Mouse (Mus musculus): Measurements from ENCODE around the gene Unc13b.

Unc13b gene

GRCm38 (mm10) chr4:43058753-43059654 is at the start of gene Unc13b:
TSS of gene Unc13b (plus strand) at chr4:43058953.
- in situ Hi-C loops (cut with MseI, MboI), result no loop called here

- in situ Hi-C loops (cut with MseI, MboI), result no loop called here
These were observed 48.4 kb upstream of the Unc13b start, which contains the start of gene Fancg for GRCm38 (mm10) chr4:43010161-43011038. TSS of gene Fancg (minus strand) at chr4:43010506.

- in situ Hi-C loops (cut with MseI, MboI), result no loop called here
These were observed 46.7 kb upstream of the Unc13b start for GRCm38 (mm10) chr4:43012091-43012490.

GRCm38 (mm10) chr4:43018156-43018555 is 40.6 kb upstream of the Unc13b start:
- in situ Hi-C loops (cut with MseI, MboI), result no loop called here

GRCm38 (mm10) chr4:43019176-43019575 is 39.6 kb upstream of the Unc13b start:
- in situ Hi-C loops (cut with MseI, MboI), result no loop called here

GRCm38 (mm10) chr4:43019641-43020465 is 38.9 kb upstream of the Unc13b start:
- in situ Hi-C loops (cut with MseI, MboI), result no loop called here

GRCm38 (mm10) chr4:43020876-43021275 is 37.9 kb upstream of the Unc13b start:
- in situ Hi-C loops (cut with MseI, MboI), result no loop called here

GRCm38 (mm10) chr4:43021341-43021740 is 37.4 kb upstream of the Unc13b start:
- in situ Hi-C loops (cut with MseI, MboI), result no loop called here

GRCm38 (mm10) chr4:43024673-43025072 is 34.1 kb upstream of the Unc13b start:
- in situ Hi-C loops (cut with MseI, MboI), result no loop called here

GRCm38 (mm10) chr4:43025084-43025960 is 33.4 kb upstream of the Unc13b start, which contains the start of gene Pigo:
TSS of gene Pigo (minus strand) at chr4:43025819.
- in situ Hi-C loops (cut with MseI, MboI), result no loop called here

GRCm38 (mm10) chr4:43029121-43029520 is 29.6 kb upstream of the Unc13b start:
- in situ Hi-C loops (cut with MseI, MboI), result no loop called here

- in situ Hi-C loops (cut with MseI, MboI), result no loop called here
These were observed 29.0 kb upstream of the Unc13b start for GRCm38 (mm10) chr4:43029749-43030148.

- in situ Hi-C loops (cut with MseI, MboI), result no loop called here
These were observed 28.4 kb upstream of the Unc13b start for GRCm38 (mm10) chr4:43030352-43030751.

GRCm38 (mm10) chr4:43030780-43031230 is 27.9 kb upstream of the Unc13b start:
- in situ Hi-C loops (cut with MseI, MboI), result no loop called here

GRCm38 (mm10) chr4:43031237-43031995 is 27.3 kb upstream of the Unc13b start, which contains the start of gene Stoml2:
TSS of gene Stoml2 (minus strand) at chr4:43031710.
- in situ Hi-C loops (cut with MseI, MboI), result no loop called here

- in situ Hi-C loops (cut with MseI, MboI), result no loop called here
These were observed 26.3 kb upstream of the Unc13b start for GRCm38 (mm10) chr4:43032501-43032900.

- in situ Hi-C loops (cut with MseI, MboI), result no loop called here
These were observed 25.3 kb upstream of the Unc13b start for GRCm38 (mm10) chr4:43033481-43033880.

GRCm38 (mm10) chr4:43035851-43036250 is 22.9 kb upstream of the Unc13b start:
- in situ Hi-C loops (cut with MseI, MboI), result no loop called here

GRCm38 (mm10) chr4:43036356-43036755 is 22.4 kb upstream of the Unc13b start:
- in situ Hi-C loops (cut with MseI, MboI), result no loop called here
